Mouse (Mus musculus): ENCODE measurements around the gene 1700016D06Rik. TPM values are rescaled to one million over a fixed set of nuclear protein-coding genes. Genes with fewer than 3 reads are reported as not detected.

1700016D06Rik gene
- total RNA-seq, 2 experiments from 2014 or later, result not detected

- no peak for DNase-seq (ENCODE audit: extremely low spot score in 1 of 2, low spot score in 2 of 2)
- intact Hi-C loops (cut with DNase I), result no loop called here
Observed at GRCm38 (mm10) chr8:11608848-11609247, 92.0 kb downstream of the 1700016D06Rik start.

Small RNA genes within 50 kb of the gene (microRNA-seq; reads per million reads assigned to microRNA genes)
- 2.0 reads per million for gene Mir7238

Other genes with a start within 250 kb of the 1700016D06Rik start
- under 1 TPM; 0.64 to 0.67 TPM for gene Rab20, start 222.4 kb downstream of the 1700016D06Rik start, total RNA-seq (2021)
- gene Naxd, start 203.6 kb downstream of the 1700016D06Rik start, total RNA-seq (2021), result 10 to 100 TPM; 55.8 to 60.0 TPM
- gene Cars2, start 150.3 kb downstream of the 1700016D06Rik start, total RNA-seq (2021), result 10 to 100 TPM; 22.5 to 24.5 TPM
- gene Ing1, start 145.5 kb downstream of the 1700016D06Rik start, total RNA-seq (2021), result 10 to 100 TPM; 36.1 to 40.2 TPM
- gene Ankrd10, start 65.3 kb downstream of the 1700016D06Rik start, total RNA-seq (2021), result 10 to 100 TPM; 62.8 to 64.7 TPM
- 100 to 1,000 TPM; 182 to 189 TPM for gene Arhgef7, start 26.7 kb upstream of the 1700016D06Rik start, total RNA-seq (2021)
- not detected for gene Tex29, start 139.4 kb upstream of the 1700016D06Rik start, total RNA-seq (2021)